Mouse (Mus musculus) adrenal gland, postnatal 4 days (tissue): ENCODE data around the gene Tcp10b. TPM values are rescaled to one million over a fixed set of nuclear protein-coding genes. Genes with fewer than 3 reads are reported as not detected.
"Not testable (repeated sequence)": the region's sequence is repeated elsewhere in the genome, so short reads cannot be mapped to it uniquely, and the experiment has no call there.

Source experiments
- DNase-seq, 2 experiments: peaks; one replicate each; pipeline ENCODE4 v3.0.0; 2021 to 2022; ENCODE audit warnings: low spot score in 2 of 2, mixed read lengths in 2 of 2
- long read RNA-seq, 2 experiments: library from polyadenylated mRNA; stranded (forward); transcript quantifications; one replicate each; pipeline ENCODE4 v2.0.0; 2021
- total RNA-seq, 2 experiments: library from RNA; stranded (reverse); gene quantifications; 2 replicates each; pipeline ENCODE4 v1.2.3; 2021

Gene Tcp10b
- total RNA-seq: 1 to 10 TPM; 1.2 TPM
- long read RNA-seq, experiment 1: 0 reads
- long read RNA-seq, experiment 2: 0 reads

GRCm38 (mm10) chr17:13060804-13061203, at the start of gene Tcp10b:
Tcp10b (plus strand) TSS chr17:13061104.
- DNase-seq: not testable (repeated sequence)

GRCm38 (mm10) chr17:13013316-13013715, 47.6 kb upstream of the Tcp10b start:
- no peak for DNase-seq

DNA sequence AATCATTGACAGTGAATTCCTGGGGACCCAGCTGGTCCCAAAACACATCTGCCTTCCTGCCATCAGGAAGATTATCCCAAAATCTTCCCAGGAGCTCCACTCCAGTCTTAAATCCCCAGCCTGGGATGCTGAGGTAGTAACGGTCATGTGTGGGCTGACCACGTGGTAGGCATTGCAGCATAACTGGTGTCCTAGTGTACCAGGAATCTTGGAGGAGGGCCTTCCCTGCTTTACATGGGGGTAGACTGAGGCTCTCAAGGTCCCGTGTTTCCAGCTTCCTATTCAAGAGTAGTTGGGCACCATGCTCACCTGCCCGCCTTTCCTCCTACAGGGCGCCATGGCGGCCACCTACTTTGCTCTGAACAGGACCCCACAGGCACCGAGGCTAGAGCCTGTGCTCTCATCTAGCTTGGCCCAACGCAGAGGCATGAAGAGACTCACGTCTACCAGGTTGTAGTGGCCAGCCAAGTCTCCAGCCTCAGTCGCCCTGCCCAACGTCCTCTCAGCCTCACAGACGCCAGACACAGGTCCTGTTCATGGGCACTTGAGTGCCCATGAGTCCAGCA, 24.2 kb upstream of the Tcp10b start:
- not testable (repeated sequence) for DNase-seq

- not testable (repeated sequence) for DNase-seq
Measured at GRCm38 (mm10) chr17:13043846-13044673, 16.8 kb upstream of the Tcp10b start.

DNA sequence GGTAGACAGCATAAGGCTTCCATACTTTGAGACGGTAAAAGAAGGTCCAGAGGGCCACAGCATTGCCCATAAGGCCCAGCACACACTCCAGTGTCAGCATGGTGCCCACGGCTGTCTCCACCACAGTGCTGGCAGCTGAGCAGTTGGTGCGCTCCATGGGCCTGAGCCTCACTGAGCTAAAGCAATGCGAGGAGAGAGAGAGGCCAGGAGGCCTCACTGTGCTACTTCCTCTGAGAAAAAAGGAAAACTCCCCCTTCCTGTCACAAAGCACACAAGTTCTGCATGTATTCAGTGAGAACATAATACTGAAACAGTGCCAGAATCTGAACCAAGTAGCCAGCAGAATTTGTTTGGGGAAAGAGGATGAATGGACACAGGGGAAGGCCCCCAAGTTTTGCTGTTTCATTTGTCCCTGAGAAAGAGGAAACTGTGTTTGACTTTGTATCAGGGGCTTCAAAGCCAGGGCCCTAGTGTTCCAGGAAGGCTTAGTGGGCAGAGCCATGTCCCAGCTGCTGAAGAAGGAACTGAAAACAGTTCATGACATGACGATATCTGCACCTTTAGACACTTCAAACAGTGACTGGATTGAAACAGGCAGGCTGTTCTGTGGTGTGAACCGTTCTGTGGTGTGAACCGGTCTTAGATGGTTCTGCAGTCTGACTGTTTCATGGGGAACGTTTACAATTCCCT, 8.6 kb upstream of the Tcp10b start, which contains the start of gene Gpr31b:
Gpr31b (minus strand) TSS at position 173 of the 690 bp plus-strand sequence.
- not testable (repeated sequence) for DNase-seq

DNA sequence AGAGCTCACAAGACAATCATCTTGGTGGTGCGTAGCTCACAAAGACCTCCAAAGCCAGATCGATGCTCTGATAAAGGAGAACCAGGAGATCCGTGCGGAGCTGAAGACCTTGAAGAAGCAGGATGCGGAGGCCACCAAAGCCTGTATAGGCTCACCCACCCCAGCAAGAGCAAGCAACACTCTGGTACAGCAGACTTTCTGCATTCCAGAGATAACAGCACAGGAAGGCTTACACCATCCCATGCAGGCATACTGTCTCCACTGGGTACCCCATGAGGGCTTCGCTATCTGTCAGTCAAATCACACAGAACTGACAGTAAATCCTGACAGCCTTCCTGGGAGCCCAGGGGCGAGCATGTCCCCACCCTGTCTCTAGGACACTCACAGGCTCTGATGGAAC, 2.0 kb downstream of the Tcp10b start:
- not testable (repeated sequence) for DNase-seq

GRCm38 (mm10) chr17:13067864-13068385, 7.0 kb downstream of the Tcp10b start:
- not testable (repeated sequence) for DNase-seq

- DNase-seq: not testable (repeated sequence)
Measured at GRCm38 (mm10) chr17:13069227-13069626, 8.3 kb downstream of the Tcp10b start.

GRCm38 (mm10) chr17:13091510-13091909, 30.6 kb downstream of the Tcp10b start:
- not testable (repeated sequence) for DNase-seq

- not testable (repeated sequence) for DNase-seq
Measured at GRCm38 (mm10) chr17:13092100-13092764, 31.3 kb downstream of the Tcp10b start.

DNA sequence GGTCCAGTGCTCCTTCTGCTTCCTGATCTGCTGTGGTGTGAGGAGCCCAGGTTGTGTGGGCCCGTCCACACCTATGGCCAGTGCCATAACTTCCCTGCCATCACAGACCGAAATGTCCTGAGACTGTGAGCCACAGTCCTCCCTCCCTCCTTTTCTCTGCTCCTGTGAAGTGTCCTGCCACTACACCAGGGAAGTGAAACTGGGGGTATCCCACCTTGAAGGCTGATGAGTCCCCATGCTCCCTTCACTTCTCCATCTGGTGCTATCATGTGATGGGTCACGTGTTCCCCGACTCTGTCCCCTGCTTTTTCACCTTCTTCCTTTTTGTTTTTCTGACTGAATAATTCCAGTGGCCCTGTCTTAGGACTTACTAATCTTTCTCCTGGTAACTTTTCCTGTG, 32.1 kb downstream of the Tcp10b start:
- DNase-seq: not testable (repeated sequence)

GRCm38 (mm10) chr17:13106563-13106962, 45.7 kb downstream of the Tcp10b start:
- not testable (repeated sequence) for DNase-seq

DNA sequence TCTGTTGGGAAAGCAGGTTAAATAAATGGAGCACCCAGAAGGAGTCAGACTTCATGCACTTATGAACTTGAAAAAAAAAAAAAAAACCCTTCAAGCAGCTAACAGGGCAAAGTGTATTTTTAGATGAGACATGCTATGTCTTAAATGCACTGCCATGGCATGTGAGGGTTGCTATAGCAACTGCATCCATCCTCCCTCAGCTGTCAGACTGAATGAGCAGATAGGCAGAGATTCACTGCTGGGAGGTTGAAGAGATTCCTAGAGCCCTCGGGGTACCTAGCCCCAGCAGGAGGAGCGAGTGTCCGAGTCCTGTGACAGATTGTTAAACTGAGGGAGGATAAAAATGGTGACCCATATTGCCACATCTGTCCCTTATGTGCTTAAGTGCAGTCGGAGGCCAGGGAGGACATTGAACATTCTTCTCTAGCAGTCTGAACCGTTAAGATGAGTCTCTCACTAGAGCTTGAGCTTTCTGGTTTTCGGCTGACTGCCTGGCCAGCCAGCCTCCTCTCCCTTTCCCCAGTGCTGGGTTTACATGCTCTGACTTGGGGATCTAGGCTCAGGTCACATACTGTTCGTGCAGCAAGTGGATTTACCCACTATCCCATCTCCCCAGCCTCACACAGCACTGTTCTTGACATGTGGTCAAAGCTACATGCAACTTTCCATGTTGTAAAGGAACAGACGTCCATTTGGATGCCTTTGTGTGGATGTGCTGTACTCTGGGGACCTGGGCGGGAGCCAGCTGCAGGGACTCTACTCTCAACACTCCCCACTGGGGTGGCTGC, 51.8 kb downstream of the Tcp10b start:
- DNase-seq: not testable (repeated sequence)

DNA sequence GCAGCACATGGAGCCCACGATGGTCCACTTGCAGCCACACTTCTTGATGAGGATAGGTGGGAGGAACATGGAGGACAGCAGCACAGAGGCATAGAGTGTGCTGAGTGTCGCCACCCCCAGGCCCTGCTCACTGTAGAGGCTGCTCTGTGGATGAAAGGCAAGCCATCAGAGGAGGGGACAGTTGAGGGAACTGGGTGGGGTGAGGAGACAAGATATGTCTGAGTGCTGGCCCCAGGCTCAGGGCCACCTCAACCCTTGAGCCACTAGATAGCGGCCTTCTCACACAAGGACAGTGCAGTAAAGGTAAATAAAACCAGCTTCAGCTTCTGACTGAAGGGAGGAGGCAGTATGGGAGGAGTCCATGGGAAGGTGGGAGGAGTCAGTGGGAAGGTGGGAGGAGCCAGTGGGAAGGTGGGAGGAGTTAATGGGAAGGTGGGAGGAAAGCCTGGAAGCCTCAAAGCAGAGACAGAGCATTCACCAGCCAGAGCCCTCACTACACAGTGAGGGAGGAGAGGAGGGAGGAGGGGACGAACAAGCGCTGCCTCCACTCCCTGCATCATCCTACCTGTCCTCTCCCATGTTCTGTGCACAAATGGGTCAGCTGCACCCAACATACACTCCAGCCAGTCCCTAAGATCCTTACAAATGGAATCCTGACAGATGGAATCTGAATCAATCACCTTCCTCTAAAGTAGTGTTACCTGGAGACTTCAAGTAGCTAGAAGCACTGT, 62.6 kb downstream of the Tcp10b start:
- not testable (repeated sequence) for DNase-seq

DNA sequence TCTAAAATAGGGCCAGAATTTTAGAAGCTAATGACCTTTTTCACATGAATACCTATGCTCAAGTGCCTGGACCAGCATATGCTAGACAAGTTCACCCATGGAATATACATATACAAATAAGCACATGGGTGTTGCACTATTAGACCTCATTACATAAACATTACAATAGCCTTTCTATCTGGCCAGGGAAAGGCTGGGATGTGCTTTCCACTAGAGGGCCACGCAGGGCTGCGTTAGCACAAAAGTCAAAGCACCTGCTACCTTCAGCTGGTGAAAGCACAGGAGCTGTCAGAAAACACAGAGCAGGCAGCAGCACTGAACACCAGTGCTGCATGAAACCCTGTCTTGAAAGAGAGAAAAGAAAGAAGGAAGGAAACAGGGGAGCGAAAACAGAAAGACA, 63.3 kb downstream of the Tcp10b start:
- not testable (repeated sequence) for DNase-seq

GRCm38 (mm10) chr17:13129324-13129723, 68.4 kb downstream of the Tcp10b start:
- not testable (repeated sequence) for DNase-seq

GRCm38 (mm10) chr17:13129737-13130465, 69.0 kb downstream of the Tcp10b start:
- DNase-seq: not testable (repeated sequence)

- not testable (repeated sequence) for DNase-seq
Measured at GRCm38 (mm10) chr17:13131710-13132109, 70.8 kb downstream of the Tcp10b start, which contains the start of gene Unc93a. Unc93a (minus strand) TSS chr17:13131810.
